In the genomic region with DNA sequence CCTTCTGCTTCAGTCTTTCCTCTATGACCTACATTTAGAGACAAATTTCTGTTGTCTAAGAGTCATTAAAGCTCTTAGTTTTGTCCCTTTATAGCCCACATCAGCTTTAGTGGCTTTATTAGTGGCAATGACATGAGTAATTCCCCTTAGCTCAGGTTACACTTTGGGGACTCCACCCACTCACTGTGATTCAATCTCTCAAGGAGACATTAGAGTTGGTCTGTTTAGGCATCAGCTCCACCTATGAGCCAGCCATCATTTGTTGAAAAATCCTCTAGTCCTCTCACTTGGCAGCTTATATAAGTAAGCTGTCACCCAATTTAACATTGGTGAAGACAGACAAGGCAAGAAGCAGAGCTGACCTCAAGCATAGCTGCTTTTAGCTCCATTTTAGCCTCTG, we compare ENCODE assay signal across 31 mouse cellular contexts.
DNase-seq lines count a peak whose midpoint lies in the region; ATAC-seq and TF ChIP-seq lines count a peak whose summit lies in the region.
"Had no signal": no experiment of that assay in that cellular context is flagged by ENCODE, and none has a peak within 500 bp of the region (broad histone marks: within the 10 kb centered on the region; RNA-seq: fewer than 3 reads in every experiment).

No protein-coding gene starts in this region.

- peak; percentile 9 for DNase-seq in embryo, embryonic 10.5 days (ENCODE audit: low spot score)
- DNase-seq in embryo, embryonic 9.5 days (ENCODE audit: extremely low spot score) = no peak
- peak; percentile 5 for DNase-seq in R1 (ENCODE audit: low read depth, low spot score)
- DNase-seq in hindbrain, postnatal 0 days (ENCODE audit: low spot score) = no peak
- DNase-seq in frontal cortex, postnatal 36 days (ENCODE audit: low spot score in 2 of 2) = no peak
- DNase-seq: adrenal gland, postnatal 10 days; adrenal gland, postnatal 36 days; B cell, adult 2 months; cerebellum, adult 11 months; cerebellum, adult 8-10 months; cerebellum, postnatal 10 days; cerebellum, postnatal 36 days; gastrocnemius, postnatal 10 days; gastrocnemius, postnatal 36 days; heart, adult 2 months; kidney, adult 18-20 months had no signal

- H3K9me3 ChIP-seq in hindbrain, postnatal 0 days (ENCODE audit: low read length) = no peaks in the 10 kb centered on the region
- H3K9me3 ChIP-seq in intestine, postnatal 0 days (ENCODE audit: control insufficient read depth) = no peaks in the 10 kb centered on the region
- H3K9me3 ChIP-seq: embryonic facial prominence, embryonic 12.5 days; embryonic facial prominence, embryonic 15.5 days; forebrain, embryonic 10.5 days; forebrain, embryonic 13.5 days; G1E; heart, embryonic 10.5 days; heart, embryonic 13.5 days; hindbrain, embryonic 12.5 days; hindbrain, embryonic 15.5 days; intestine, embryonic 15.5 days had no signal

- no peak overlapping the region for H3K9ac ChIP-seq in hindbrain, postnatal 0 days (replicated peaks; ENCODE audit: low read length)
- no peak overlapping the region for H3K9ac ChIP-seq in intestine, postnatal 0 days (ENCODE audit: low read depth, low read length)
- H3K9ac ChIP-seq: embryonic facial prominence, embryonic 12.5 days; embryonic facial prominence, embryonic 15.5 days; forebrain, embryonic 13.5 days; heart, embryonic 13.5 days; hindbrain, embryonic 12.5 days; hindbrain, embryonic 15.5 days; intestine, embryonic 15.5 days had no signal

- H3K4me3 ChIP-seq in embryonic fibroblast, embryonic 13.5 days (ENCODE audit: insufficient read depth, low read length) = no peak overlapping the region
- no peak overlapping the region for H3K4me3 ChIP-seq in hindbrain, postnatal 0 days (ENCODE audit: low read length)
- no peak overlapping the region for H3K4me3 ChIP-seq in intestine, postnatal 0 days (ENCODE audit: low read depth, low read length)
- H3K4me3 ChIP-seq: embryonic facial prominence, embryonic 12.5 days; embryonic facial prominence, embryonic 15.5 days; erythroblast, embryonic 14.5 days; forebrain, embryonic 10.5 days; forebrain, embryonic 13.5 days; heart, adult 2 months; heart, embryonic 10.5 days; heart, embryonic 13.5 days; hindbrain, embryonic 12.5 days; hindbrain, embryonic 15.5 days; intestine, embryonic 15.5 days had no signal

- no peaks in the 10 kb centered on the region; the same call in 1 of the 2 replicates for H3K4me1 ChIP-seq in embryonic fibroblast, embryonic 13.5 days (ENCODE audit: control insufficient read depth, insufficient read depth, low read length)
- no peaks in the 10 kb centered on the region for H3K4me1 ChIP-seq in hindbrain, postnatal 0 days (ENCODE audit: insufficient read depth, low read length)
- no peaks in the 10 kb centered on the region for H3K4me1 ChIP-seq in intestine, postnatal 0 days (replicated peaks; ENCODE audit: control insufficient read depth, insufficient read depth, low read length)
- H3K4me1 ChIP-seq: embryonic facial prominence, embryonic 12.5 days; embryonic facial prominence, embryonic 15.5 days; forebrain, embryonic 10.5 days; forebrain, embryonic 13.5 days; heart, embryonic 10.5 days; heart, embryonic 13.5 days; hindbrain, embryonic 12.5 days; hindbrain, embryonic 15.5 days; intestine, embryonic 15.5 days had no signal

- no peak for TF ChIP-seq CTCF in embryonic fibroblast, embryonic 13.5 days (IDR thresholded peaks at IDR 0.05; ENCODE audit: borderline replicate concordance, insufficient read depth, low read length)
- no peak for TF ChIP-seq CTCF in hindbrain, postnatal 0 days (IDR thresholded peaks at IDR 0.05; ENCODE audit: low read depth)
- TF ChIP-seq CTCF in intestine, postnatal 0 days (IDR thresholded peaks at IDR 0.05; ENCODE audit: low read depth) = no peak

- H3K4me2 ChIP-seq in hindbrain, postnatal 0 days (ENCODE audit: low read depth, low read length) = no peak overlapping the region
- no peak overlapping the region for H3K4me2 ChIP-seq in intestine, postnatal 0 days (replicated peaks; ENCODE audit: low read depth)
- H3K4me2 ChIP-seq: embryonic facial prominence, embryonic 12.5 days; embryonic facial prominence, embryonic 15.5 days; forebrain, embryonic 13.5 days; heart, embryonic 13.5 days; hindbrain, embryonic 12.5 days; hindbrain, embryonic 15.5 days; intestine, embryonic 15.5 days had no signal

- ATAC-seq in hindbrain, postnatal 0 days = no peak
- no peak for ATAC-seq in intestine, postnatal 0 days
- ATAC-seq: forebrain, embryonic 13.5 days; forebrain, embryonic 16.5 days; intestine, embryonic 15.5 days had no signal

- H3K27ac ChIP-seq in embryonic fibroblast, embryonic 13.5 days (ENCODE audit: insufficient read depth, low read length) = peak overlapping the region; percentile 52; the same call in 1 of the 2 replicates
- H3K27ac ChIP-seq in hindbrain, postnatal 0 days = no peak overlapping the region
- no peak overlapping the region for H3K27ac ChIP-seq in intestine, postnatal 0 days (ENCODE audit: low read depth, low read length)
- H3K27ac ChIP-seq: embryonic facial prominence, embryonic 12.5 days; embryonic facial prominence, embryonic 15.5 days; forebrain, embryonic 10.5 days; forebrain, embryonic 13.5 days; heart, adult 2 months; heart, embryonic 10.5 days; heart, embryonic 13.5 days; hindbrain, embryonic 12.5 days; hindbrain, embryonic 15.5 days; intestine, embryonic 15.5 days had no signal

- no peaks in the 10 kb centered on the region for H3K27me3 ChIP-seq in hindbrain, postnatal 0 days (ENCODE audit: insufficient read depth, low read length)
- no peaks in the 10 kb centered on the region for H3K27me3 ChIP-seq in intestine, postnatal 0 days (replicated peaks; ENCODE audit: control insufficient read depth, insufficient read depth, low read length)
- H3K27me3 ChIP-seq: CH12.LX; embryonic facial prominence, embryonic 12.5 days; embryonic facial prominence, embryonic 15.5 days; forebrain, embryonic 13.5 days; heart, embryonic 13.5 days; hindbrain, embryonic 12.5 days; hindbrain, embryonic 15.5 days; intestine, embryonic 15.5 days had no signal

- H3K36me3 ChIP-seq in hindbrain, postnatal 0 days (ENCODE audit: insufficient read depth, low read length) = no peaks in the 10 kb centered on the region
- no peaks in the 10 kb centered on the region for H3K36me3 ChIP-seq in intestine, postnatal 0 days (ENCODE audit: control insufficient read depth, insufficient read depth)
- H3K36me3 ChIP-seq: embryonic facial prominence, embryonic 12.5 days; embryonic facial prominence, embryonic 15.5 days; forebrain, embryonic 10.5 days; G1E; heart, embryonic 10.5 days; heart, embryonic 13.5 days; hindbrain, embryonic 12.5 days; hindbrain, embryonic 15.5 days; intestine, embryonic 15.5 days had no signal

- TF ChIP-seq POLR2A in embryonic fibroblast, embryonic 13.5 days (IDR thresholded peaks at IDR 0.05; ENCODE audit: low read depth, low read length) = no peak

Comparison
In these comparisons a context has a peak if more than half of its experiments do, and no peak if none do; other contexts are left out.
1. DNase-seq: peak in embryo, embryonic 10.5 days (single experiment) and R1 (single experiment); none in embryo, embryonic 9.5 days (single experiment), hindbrain, postnatal 0 days (single experiment) and frontal cortex, postnatal 36 days (0 of 2).